Mouse (Mus musculus) adrenal gland, postnatal 4 days (tissue): ENCODE results near the gene Prkd1. TPM values are rescaled to one million over a fixed set of nuclear protein-coding genes. Genes with fewer than 3 reads are reported as not detected.
A peak's percentile ranks its signal among the peaks of the same experiment; 100 is the strongest.

Experiments
- DNase-seq, 2 experiments: peaks; one replicate each; pipeline ENCODE4 v3.0.0; 2021 to 2022; ENCODE audit warnings: low spot score in 2 of 2, mixed read lengths in 2 of 2
- total RNA-seq, 2 experiments: library from RNA; stranded (reverse); gene quantifications; 2 replicates each; pipeline ENCODE4 v1.2.3; 2021

Gene Prkd1
- total RNA-seq, 2 experiments from 2014 or later, result 19.0 to 20.2 TPM

- DNase-seq, result no peak
Observed at GRCm38 (mm10) chr12:50560536-50560935, 88.4 kb downstream of the Prkd1 start.

GRCm38 (mm10) chr12:50558231-50558630 is 90.7 kb downstream of the Prkd1 start:
- DNase-seq, result no peak

- no peak for DNase-seq
Observed at GRCm38 (mm10) chr12:50554214-50554613, 94.7 kb downstream of the Prkd1 start.

- peak in 1 of 2 experiments; percentile 5 for DNase-seq
Observed at GRCm38 (mm10) chr12:50549860-50550555, 98.9 kb downstream of the Prkd1 start.

GRCm38 (mm10) chr12:50546394-50546793 is 102.5 kb downstream of the Prkd1 start:
- DNase-seq, result no peak

- no peak for DNase-seq
Observed at GRCm38 (mm10) chr12:50545610-50545919, 103.3 kb downstream of the Prkd1 start.

GRCm38 (mm10) chr12:50544855-50545609 is 103.9 kb downstream of the Prkd1 start:
- DNase-seq, result peak in 1 of 2 experiments; percentile 24

- DNase-seq, result no peak
Observed at GRCm38 (mm10) chr12:50540793-50541192, 108.1 kb downstream of the Prkd1 start.

GRCm38 (mm10) chr12:50538296-50538965 is 110.5 kb downstream of the Prkd1 start:
- DNase-seq, result no peak

GRCm38 (mm10) chr12:50537761-50538160 is 111.1 kb downstream of the Prkd1 start:
- no peak for DNase-seq

- no peak for DNase-seq
Observed at GRCm38 (mm10) chr12:50537006-50537405, 111.9 kb downstream of the Prkd1 start.

- DNase-seq, result no peak
Observed at GRCm38 (mm10) chr12:50528633-50529032, 120.3 kb downstream of the Prkd1 start.

GRCm38 (mm10) chr12:50524061-50524460 is 124.8 kb downstream of the Prkd1 start:
- DNase-seq, result no peak

- no peak for DNase-seq
Observed at GRCm38 (mm10) chr12:50514526-50514925, 134.4 kb downstream of the Prkd1 start.

- no peak for DNase-seq
Observed at GRCm38 (mm10) chr12:50511486-50512225, 137.2 kb downstream of the Prkd1 start.

- no peak for DNase-seq
Observed at GRCm38 (mm10) chr12:50508762-50509161, 140.1 kb downstream of the Prkd1 start.

- no peak for DNase-seq
Observed at GRCm38 (mm10) chr12:50499796-50500504, 148.9 kb downstream of the Prkd1 start.

- DNase-seq, result no peak
Observed at GRCm38 (mm10) chr12:50496006-50496405, 152.9 kb downstream of the Prkd1 start.

- DNase-seq, result no peak
Observed at GRCm38 (mm10) chr12:50479784-50480183, 169.1 kb downstream of the Prkd1 start.

- DNase-seq, result no peak
Observed at GRCm38 (mm10) chr12:50457151-50457550, 191.7 kb downstream of the Prkd1 start.

GRCm38 (mm10) chr12:50451761-50452160 is 197.1 kb downstream of the Prkd1 start:
- no peak for DNase-seq
